Mouse (Mus musculus) limb, embryonic 11.5 days (tissue): ENCODE results near the gene Ubb. TPM values are rescaled to one million over a fixed set of nuclear protein-coding genes. Genes with fewer than 3 reads are reported as not detected.

Source experiments
- ATAC-seq: fragments of 200-750 bp; cut with Nextera tagmentation; 2 replicates; pipeline ENCODE4 v1.8.0; 2017; ENCODE audit warnings: low read depth; ENCODE audit not compliant: insufficient number of reproducible peaks, low FRiP score, low TSS enrichment
- DNase-seq: peaks from one replicate; pipeline ENCODE4 v3.0.0-alpha.2; 2015; ENCODE audit warnings: low spot score
- H3K27ac ChIP-seq: fragments of 300-500 bp; sonication (generic); replicated peaks from 2 replicates; pipeline ENCODE4 v1.5.1; 2014; ENCODE audit warnings: low read depth, mild to moderate bottlenecking, low read length
- H3K27me3 ChIP-seq: fragments of 300-500 bp; sonication (generic); 2 replicates; pipeline ENCODE4 v1.6.1; 2014; ENCODE audit warnings: mild to moderate bottlenecking, low read length, mixed read lengths; ENCODE audit not compliant: control insufficient read depth, insufficient read depth
- H3K36me3 ChIP-seq: fragments of 300-500 bp; sonication (generic); 2 replicates; pipeline ENCODE4 v1.6.1; 2014; ENCODE audit warnings: mild to moderate bottlenecking, low read length, moderate library complexity, mixed read lengths; ENCODE audit not compliant: control insufficient read depth, insufficient read depth
- H3K4me1 ChIP-seq: fragments of 300-500 bp; sonication (generic); 2 replicates; pipeline ENCODE4 v1.6.1; 2014; ENCODE audit warnings: low read length, mixed read lengths; ENCODE audit not compliant: control insufficient read depth, insufficient read depth
- H3K4me2 ChIP-seq: fragments of 300-500 bp; sonication (generic); 2 replicates; pipeline ENCODE4 v1.6.1; 2014; ENCODE audit warnings: low read depth, mild to moderate bottlenecking, moderate library complexity; ENCODE audit not compliant: severe bottlenecking
- H3K4me3 ChIP-seq: fragments of 300-500 bp; sonication (generic); 2 replicates; pipeline ENCODE4 v1.5.1; 2014; ENCODE audit warnings: low read depth, low read length
- H3K9ac ChIP-seq: fragments of 300-500 bp; sonication (generic); 2 replicates; pipeline ENCODE4 v1.6.1; 2014; ENCODE audit warnings: mild to moderate bottlenecking, low read length
- H3K9me3 ChIP-seq: fragments of 300-500 bp; sonication (generic); 2 replicates; pipeline ENCODE4 v1.6.1; 2016; ENCODE audit warnings: low read length; ENCODE audit not compliant: control insufficient read depth
- WGBS: fragments of 180-500 bp; shearing (Covaris S2); extraction: QIAGEN DNeasy Blood & Tissue Kit; methylation state at CpG from one replicate; pipeline ENCODE4 v1.1.7; 2014; 5-methylcytosine and 5-hydroxymethylcytosine counted together
- polyA plus RNA-seq: library from polyadenylated mRNA; unstranded; fragments of >200 nt; fragmentation: Nextera tagmentation; extraction: Ambion mirVana; gene quantifications from 2 replicates; pipeline ENCODE4 v1.2.1, GENCODE M21; 2014

The Ubb gene
- polyA plus RNA-seq, 1 experiment from 2014 or later = 3,837 TPM

GRCm38 (mm10) chr11:62583031-62583430 lies 32.1 kb downstream of the Ubb start:
- H3K27me3 ChIP-seq = no peaks in the 10 kb centered on the region
- no peak overlapping the region for H3K27ac ChIP-seq
- H3K4me3 ChIP-seq = no peak overlapping the region
- WGBS = 87% methylated on average over 6 of the region's 6 CpGs
- no peak overlapping the region for H3K4me2 ChIP-seq
- H3K4me1 ChIP-seq = no peaks in the 10 kb centered on the region
- DNase-seq (no peak), ATAC-seq (no peak)
- no peaks in the 10 kb centered on the region for H3K9me3 ChIP-seq
- no peak overlapping the region for H3K9ac ChIP-seq
- no peaks in the 10 kb centered on the region for H3K36me3 ChIP-seq

GRCm38 (mm10) chr11:62584671-62585206 lies 33.8 kb downstream of the Ubb start:
- Histone ChIP-seq H3K9me3 (no peaks in the 10 kb centered on the region), H3K27me3 (no peaks in the 10 kb centered on the region), H3K4me1 (no peaks in the 10 kb centered on the region), H3K9ac (no peak overlapping the region), H3K4me2 (no peak overlapping the region), H3K27ac (no peak overlapping the region), H3K4me3 (no peak overlapping the region), H3K36me3 (no peaks in the 10 kb centered on the region)
- DNase-seq (no peak), ATAC-seq (no peak)
- 84% methylated on average over 9 of the region's 9 CpGs for WGBS

- Histone ChIP-seq H3K9ac (no peak overlapping the region), H3K27ac (no peak overlapping the region), H3K4me3 (no peak overlapping the region), H3K36me3 (no peaks in the 10 kb centered on the region), H3K9me3 (no peaks in the 10 kb centered on the region), H3K27me3 (no peaks in the 10 kb centered on the region), H3K4me1 (no peaks in the 10 kb centered on the region), H3K4me2 (no peak overlapping the region)
- ATAC-seq = no peak
- WGBS = 90% methylated on average over 5 of the region's 5 CpGs
- no peak for DNase-seq
These were observed 36.1 kb downstream of the Ubb start for GRCm38 (mm10) chr11:62587034-62587433.

GRCm38 (mm10) chr11:62589391-62589790 lies 38.4 kb downstream of the Ubb start:
- Histone ChIP-seq H3K4me1 (no peaks in the 10 kb centered on the region), H3K27ac (no peak overlapping the region), H3K4me3 (no peak overlapping the region), H3K4me2 (no peak overlapping the region), H3K27me3 (no peaks in the 10 kb centered on the region), H3K36me3 (no peaks in the 10 kb centered on the region), H3K9me3 (no peaks in the 10 kb centered on the region), H3K9ac (no peak overlapping the region)
- WGBS = 89% methylated on average over 10 of the region's 10 CpGs
- DNase-seq (no peak), ATAC-seq (no peak)

GRCm38 (mm10) chr11:62591026-62591425 lies 40.1 kb downstream of the Ubb start:
- DNase-seq = no peak
- no peak overlapping the region for H3K4me2 ChIP-seq
- no peaks in the 10 kb centered on the region for H3K4me1 ChIP-seq
- no peaks in the 10 kb centered on the region for H3K36me3 ChIP-seq
- H3K4me3 ChIP-seq = no peak overlapping the region
- H3K27ac ChIP-seq = no peak overlapping the region
- H3K9me3 ChIP-seq = no peaks in the 10 kb centered on the region
- H3K27me3 ChIP-seq = no peaks in the 10 kb centered on the region
- ATAC-seq = no peak
- WGBS = 72% methylated on average over 2 of the region's 2 CpGs
- H3K9ac ChIP-seq = no peak overlapping the region

- no peaks in the 10 kb centered on the region for H3K9me3 ChIP-seq
- DNase-seq (no peak), ATAC-seq (no peak)
- no peak overlapping the region for H3K27ac ChIP-seq
- H3K4me3 ChIP-seq = no peak overlapping the region
- no peak overlapping the region for H3K9ac ChIP-seq
- no peaks in the 10 kb centered on the region for H3K27me3 ChIP-seq
- no peaks in the 10 kb centered on the region for H3K4me1 ChIP-seq
- 51% methylated on average over 8 of the region's 8 CpGs for WGBS
- no peaks in the 10 kb centered on the region for H3K36me3 ChIP-seq
- H3K4me2 ChIP-seq = no peak overlapping the region
These were observed 41.1 kb downstream of the Ubb start for GRCm38 (mm10) chr11:62591904-62592575.

- Histone ChIP-seq H3K4me2 (no peak overlapping the region), H3K9ac (no peak overlapping the region), H3K4me1 (no peaks in the 10 kb centered on the region), H3K4me3 (no peak overlapping the region), H3K36me3 (no peaks in the 10 kb centered on the region), H3K27me3 (no peaks in the 10 kb centered on the region), H3K27ac (no peak overlapping the region), H3K9me3 (no peaks in the 10 kb centered on the region)
- no peak for DNase-seq
- WGBS = 85% methylated on average over 4 of the region's 4 CpGs
- ATAC-seq = no peak
These were observed 47.6 kb downstream of the Ubb start for GRCm38 (mm10) chr11:62598571-62598970.

GRCm38 (mm10) chr11:62601732-62602618 lies 51.0 kb downstream of the Ubb start:
- no peak; the same call in 1 of the 2 replicates for ATAC-seq

More at GRCm38 (mm10) chr11:62601732-62602618, 51.0 kb downstream of the Ubb start:
- H3K27me3 ChIP-seq = no peaks in the 10 kb centered on the region
- no peaks in the 10 kb centered on the region for H3K9me3 ChIP-seq
- peak overlapping the region; percentile 53 for H3K4me2 ChIP-seq
- DNase-seq = no peak
- H3K36me3 ChIP-seq = peaks cover 20% of the 10 kb centered on the region
- WGBS = 13% methylated on average over 17 of the region's 17 CpGs
- H3K4me3 ChIP-seq = peak overlapping the region; percentile 86
- peaks cover 12% of the 10 kb centered on the region for H3K4me1 ChIP-seq
- peak overlapping the region; percentile 85 for H3K27ac ChIP-seq
- H3K9ac ChIP-seq = peak overlapping the region; percentile 39
